Mouse (Mus musculus): ENCODE results near the gene Tnnt2. TPM values are rescaled to one million over a fixed set of nuclear protein-coding genes. Genes with fewer than 3 reads are reported as not detected.
A peak's percentile ranks its signal among the peaks of the same experiment; 100 is the strongest.

Tnnt2 gene
- polyA plus RNA-seq, 1 experiment from 2014 or later, result 3,947 TPM

DNA sequence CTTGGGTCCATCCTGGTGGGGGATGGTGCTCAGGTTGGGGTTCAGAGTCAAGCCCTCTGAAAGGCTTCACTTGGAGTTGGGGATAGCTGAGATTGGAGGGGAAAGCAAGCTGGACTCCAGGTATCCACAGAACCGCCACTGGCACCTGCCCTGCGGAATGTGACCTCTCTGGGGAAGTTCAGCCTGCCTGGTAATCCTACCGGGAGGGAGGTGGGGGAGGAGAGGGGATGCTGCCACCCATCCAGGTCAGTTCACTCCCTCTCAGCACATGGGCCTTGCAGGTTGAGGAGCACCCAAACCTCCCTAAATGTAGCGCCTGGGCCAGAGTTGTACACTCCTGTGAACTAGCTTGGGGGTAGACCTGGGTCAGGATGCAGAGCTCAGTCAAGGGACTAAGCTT, 19.9 kb downstream of the Tnnt2 start:
- Histone ChIP-seq H3K4me2 (no peak overlapping the region), H3K9ac (ENCODE audit: low read depth, low read length) (no peak overlapping the region), H3K4me1 (ENCODE audit: control insufficient read depth, insufficient read depth, low read length) (peaks cover 18% of the 10 kb centered on the region), H3K36me3 (ENCODE audit: control insufficient read depth, insufficient read depth, low read length) (peaks cover 5% of the 10 kb centered on the region; the same call in 1 of the 2 replicates), H3K4me3 (ENCODE audit: low read depth, low read length) (no peak overlapping the region), H3K27me3 (ENCODE audit: control insufficient read depth, insufficient read depth, low read length) (no peaks in the 10 kb centered on the region), H3K27ac (ENCODE audit: low read depth, low read length) (no peak overlapping the region), H3K9me3 (replicated peaks; ENCODE audit: control insufficient read depth, low read length) (no peaks in the 10 kb centered on the region)
- no peak for ATAC-seq (replicated peaks; ENCODE audit: insufficient number of reproducible peaks, low FRiP score, low TSS enrichment)
- 60% methylated on average over 4 of the region's 4 CpGs for WGBS (ENCODE audit: insufficient replicate concordance)

DNA sequence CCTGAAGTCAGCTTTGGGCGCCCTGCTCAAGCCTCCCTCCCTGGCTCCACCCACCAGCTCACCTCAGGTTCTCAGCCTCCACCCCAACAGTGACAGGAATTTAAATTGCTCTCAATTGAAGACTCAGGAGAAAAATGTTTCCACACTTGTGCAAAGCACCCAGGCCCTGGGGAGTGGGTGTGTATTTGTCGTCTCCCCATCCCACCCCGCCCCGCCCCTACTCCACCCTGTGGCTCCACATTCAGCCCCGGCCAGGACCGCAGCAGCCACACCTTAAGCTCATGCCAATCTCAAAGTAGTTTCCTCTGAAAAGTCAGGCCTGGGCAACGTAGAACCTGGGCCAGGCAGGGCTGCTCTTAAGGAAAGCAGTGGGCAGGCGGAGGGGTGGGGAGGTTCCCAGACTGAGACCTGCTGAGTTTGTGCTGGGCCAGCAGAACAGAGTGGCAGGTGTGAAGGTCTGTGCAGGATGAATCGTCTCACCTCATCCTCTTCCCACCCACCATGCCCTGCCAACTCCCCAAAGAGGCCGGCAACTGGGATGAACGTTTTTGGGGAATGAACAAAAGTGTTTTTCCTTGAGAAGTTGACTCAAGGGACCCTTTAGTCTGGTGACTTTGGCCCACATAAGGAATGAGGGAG, 21.1 kb downstream of the Tnnt2 start:
- Histone ChIP-seq H3K4me1 (ENCODE audit: control insufficient read depth, insufficient read depth, low read length) (peaks cover 18% of the 10 kb centered on the region), H3K4me2 (no peak overlapping the region), H3K27ac (ENCODE audit: low read depth, low read length) (no peak overlapping the region), H3K9me3 (replicated peaks; ENCODE audit: control insufficient read depth, low read length) (no peaks in the 10 kb centered on the region), H3K36me3 (ENCODE audit: control insufficient read depth, insufficient read depth, low read length) (no peaks in the 10 kb centered on the region; the same call in 1 of the 2 replicates), H3K27me3 (ENCODE audit: control insufficient read depth, insufficient read depth, low read length) (no peaks in the 10 kb centered on the region), H3K9ac (ENCODE audit: low read depth, low read length) (no peak overlapping the region), H3K4me3 (ENCODE audit: low read depth, low read length) (no peak overlapping the region)
- no peak for ATAC-seq (replicated peaks; ENCODE audit: insufficient number of reproducible peaks, low FRiP score, low TSS enrichment)
- WGBS (ENCODE audit: insufficient replicate concordance), result 50% methylated on average over 11 of the region's 11 CpGs

DNA sequence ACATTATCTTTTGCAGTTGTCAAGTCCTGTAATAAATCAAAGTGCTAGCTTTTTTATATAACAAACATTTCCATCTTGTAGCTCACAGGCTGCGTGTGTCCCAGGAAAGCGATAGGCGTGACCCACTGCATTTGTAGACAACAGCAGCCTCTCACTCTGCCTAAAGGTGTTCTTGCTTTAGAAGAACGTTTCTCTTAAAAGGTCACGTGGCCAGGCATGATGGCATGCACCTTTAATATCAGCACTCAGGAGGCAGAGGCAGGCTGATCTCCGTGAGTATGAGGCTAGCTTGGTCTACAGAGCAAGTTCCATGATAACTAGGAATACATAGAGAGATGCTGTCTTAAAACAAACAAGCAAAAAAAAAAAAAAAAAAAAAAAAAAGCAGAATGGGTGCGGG, 22.4 kb downstream of the Tnnt2 start:
- Histone ChIP-seq H3K36me3 (ENCODE audit: control insufficient read depth, insufficient read depth, low read length) (no peaks in the 10 kb centered on the region), H3K27me3 (ENCODE audit: control insufficient read depth, insufficient read depth, low read length) (no peaks in the 10 kb centered on the region), H3K4me3 (ENCODE audit: low read depth, low read length) (no peak overlapping the region), H3K4me2 (no peak overlapping the region), H3K9ac (ENCODE audit: low read depth, low read length) (no peak overlapping the region), H3K4me1 (ENCODE audit: control insufficient read depth, insufficient read depth, low read length) (peaks cover 11% of the 10 kb centered on the region), H3K9me3 (replicated peaks; ENCODE audit: control insufficient read depth, low read length) (no peaks in the 10 kb centered on the region), H3K27ac (ENCODE audit: low read depth, low read length) (no peak overlapping the region)
- ATAC-seq (replicated peaks; ENCODE audit: insufficient number of reproducible peaks, low FRiP score, low TSS enrichment), result no peak
- 83% methylated on average over 7 of the region's 7 CpGs for WGBS (ENCODE audit: insufficient replicate concordance)

DNA sequence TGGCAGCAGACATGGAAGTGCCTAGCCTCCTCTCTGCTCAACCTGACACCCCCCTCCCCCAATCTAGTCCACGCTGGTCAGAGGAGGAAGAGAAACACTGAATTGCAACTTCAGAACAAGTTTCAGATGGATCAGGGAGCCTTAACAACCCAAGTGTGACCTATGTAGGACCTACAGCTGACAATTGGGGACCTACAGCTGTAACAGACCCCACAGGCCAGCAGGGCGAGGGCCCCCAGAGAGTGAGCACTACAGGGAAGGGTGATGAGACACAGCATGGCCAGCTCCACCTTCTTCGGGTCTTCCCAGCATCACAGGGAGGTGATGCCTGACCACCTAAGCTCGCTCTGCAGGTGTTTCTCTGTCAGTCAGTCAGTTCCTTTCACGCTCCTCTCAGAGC, 24.9 kb downstream of the Tnnt2 start:
- H3K9me3 ChIP-seq (replicated peaks; ENCODE audit: control insufficient read depth, low read length), result no peaks in the 10 kb centered on the region
- peaks cover 4% of the 10 kb centered on the region for H3K27me3 ChIP-seq (ENCODE audit: control insufficient read depth, insufficient read depth, low read length)
- no peak overlapping the region for H3K4me2 ChIP-seq
- peaks cover 11% of the 10 kb centered on the region for H3K4me1 ChIP-seq (ENCODE audit: control insufficient read depth, insufficient read depth, low read length)
- ATAC-seq (replicated peaks; ENCODE audit: insufficient number of reproducible peaks, low FRiP score, low TSS enrichment), result no peak
- 70% methylated on average over 5 of the region's 5 CpGs for WGBS (ENCODE audit: insufficient replicate concordance)
- H3K36me3 ChIP-seq (ENCODE audit: control insufficient read depth, insufficient read depth, low read length), result no peaks in the 10 kb centered on the region
- no peak overlapping the region for H3K4me3 ChIP-seq (ENCODE audit: low read depth, low read length)
- no peak overlapping the region for H3K27ac ChIP-seq (ENCODE audit: low read depth, low read length)
- H3K9ac ChIP-seq (ENCODE audit: low read depth, low read length), result no peak overlapping the region

DNA sequence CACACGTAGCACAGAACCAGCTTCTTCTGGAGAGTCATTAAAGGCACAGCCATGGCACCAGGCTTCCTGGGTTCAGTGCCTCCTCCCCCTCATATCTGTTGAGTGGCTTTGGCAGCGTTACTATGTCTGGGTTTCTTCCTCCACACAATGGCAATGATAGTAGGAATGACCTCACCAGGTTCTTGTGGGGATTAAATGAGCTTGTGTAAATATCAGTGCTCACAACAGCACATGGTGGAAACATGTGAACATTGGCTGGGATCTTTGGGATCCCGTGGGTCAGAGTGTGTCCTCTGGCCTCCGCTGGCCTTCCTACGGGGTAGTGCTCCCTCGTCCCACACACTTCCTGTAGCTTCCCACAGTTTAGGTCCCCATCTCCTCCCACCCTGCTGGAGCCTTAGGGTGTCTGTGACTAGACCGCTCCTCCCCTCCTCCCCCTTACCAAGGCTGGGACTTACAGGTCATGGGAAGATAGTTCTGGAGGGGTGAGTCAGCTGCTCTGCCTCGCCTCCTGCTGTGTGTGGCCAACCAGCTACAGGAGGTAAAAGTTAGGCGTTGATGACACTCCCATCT, 25.9 kb downstream of the Tnnt2 start:
- ATAC-seq (replicated peaks; ENCODE audit: insufficient number of reproducible peaks, low FRiP score, low TSS enrichment), result peak; percentile 47
- Histone ChIP-seq H3K4me3 (ENCODE audit: low read depth, low read length) (no peak overlapping the region), H3K9ac (ENCODE audit: low read depth, low read length) (no peak overlapping the region), H3K27ac (ENCODE audit: low read depth, low read length) (peak overlapping the region; percentile 55), H3K4me2 (no peak overlapping the region), H3K9me3 (replicated peaks; ENCODE audit: control insufficient read depth, low read length) (no peaks in the 10 kb centered on the region), H3K36me3 (ENCODE audit: control insufficient read depth, insufficient read depth, low read length) (no peaks in the 10 kb centered on the region), H3K4me1 (ENCODE audit: control insufficient read depth, insufficient read depth, low read length) (peaks cover 11% of the 10 kb centered on the region), H3K27me3 (ENCODE audit: control insufficient read depth, insufficient read depth, low read length) (peaks cover 5% of the 10 kb centered on the region)
- WGBS (ENCODE audit: insufficient replicate concordance), result 40% methylated on average over 9 of the region's 9 CpGs

DNA sequence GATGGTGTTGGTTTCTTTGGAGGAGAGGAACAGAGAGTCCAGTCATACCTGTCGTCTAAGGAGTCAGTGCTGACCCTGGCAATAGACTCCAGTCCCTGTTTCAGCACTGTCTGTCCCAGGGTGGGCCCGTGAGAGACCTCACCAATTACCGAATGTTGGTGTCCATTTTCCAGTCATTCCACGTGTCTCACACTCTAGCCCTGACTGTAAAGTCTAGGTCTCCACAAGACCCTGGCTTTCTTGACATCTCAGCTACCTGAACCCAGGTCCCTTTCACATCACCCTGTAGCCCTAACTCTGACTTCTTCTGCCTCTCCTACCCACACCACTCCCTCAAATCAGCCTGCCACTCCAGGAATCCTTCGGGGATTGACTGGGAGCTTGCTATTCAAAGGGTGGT, 26.4 kb downstream of the Tnnt2 start:
- Histone ChIP-seq H3K4me2 (no peak overlapping the region), H3K4me1 (ENCODE audit: control insufficient read depth, insufficient read depth, low read length) (peaks cover 11% of the 10 kb centered on the region), H3K27ac (ENCODE audit: low read depth, low read length) (peak overlapping the region; percentile 55), H3K9me3 (replicated peaks; ENCODE audit: control insufficient read depth, low read length) (no peaks in the 10 kb centered on the region), H3K4me3 (ENCODE audit: low read depth, low read length) (no peak overlapping the region), H3K36me3 (ENCODE audit: control insufficient read depth, insufficient read depth, low read length) (no peaks in the 10 kb centered on the region), H3K9ac (ENCODE audit: low read depth, low read length) (no peak overlapping the region), H3K27me3 (ENCODE audit: control insufficient read depth, insufficient read depth, low read length) (peaks cover 5% of the 10 kb centered on the region)
- ATAC-seq (replicated peaks; ENCODE audit: insufficient number of reproducible peaks, low FRiP score, low TSS enrichment), result no peak
- WGBS (ENCODE audit: insufficient replicate concordance), result 73% methylated on average over 5 of the region's 5 CpGs

DNA sequence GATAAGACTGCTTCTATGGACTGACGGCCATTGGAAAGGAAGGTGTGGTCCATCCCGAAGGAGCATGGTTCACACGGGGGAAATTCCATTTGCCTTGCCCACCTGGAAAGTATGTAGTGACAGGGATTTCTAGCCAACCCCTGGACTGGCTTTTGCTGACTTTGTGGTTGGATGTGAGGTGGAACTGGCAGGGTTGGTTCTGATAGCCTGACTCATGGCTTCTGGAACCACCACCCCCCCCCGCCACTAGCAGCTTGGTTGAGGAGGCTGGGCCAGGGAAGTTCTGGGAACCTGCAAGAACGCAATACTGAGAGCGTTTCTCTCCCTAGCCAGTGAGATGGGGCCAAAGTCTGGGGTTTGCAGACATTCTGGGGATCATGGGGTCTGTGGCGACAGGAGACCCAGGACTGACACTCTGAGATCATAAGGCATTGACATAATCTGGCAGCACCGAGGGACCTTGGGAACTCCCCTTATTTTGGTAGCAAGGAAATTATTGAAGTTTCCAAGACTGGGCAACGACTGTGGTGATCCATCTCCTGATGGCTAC, 27.7 kb downstream of the Tnnt2 start:
- no peak for ATAC-seq (replicated peaks; ENCODE audit: insufficient number of reproducible peaks, low FRiP score, low TSS enrichment)
- Histone ChIP-seq H3K4me1 (ENCODE audit: control insufficient read depth, insufficient read depth, low read length) (peaks cover 11% of the 10 kb centered on the region), H3K27ac (ENCODE audit: low read depth, low read length) (no peak overlapping the region), H3K9ac (ENCODE audit: low read depth, low read length) (no peak overlapping the region), H3K27me3 (ENCODE audit: control insufficient read depth, insufficient read depth, low read length) (peaks cover 5% of the 10 kb centered on the region), H3K9me3 (replicated peaks; ENCODE audit: control insufficient read depth, low read length) (no peaks in the 10 kb centered on the region), H3K36me3 (ENCODE audit: control insufficient read depth, insufficient read depth, low read length) (no peaks in the 10 kb centered on the region), H3K4me3 (ENCODE audit: low read depth, low read length) (no peak overlapping the region), H3K4me2 (no peak overlapping the region)
- WGBS (ENCODE audit: insufficient replicate concordance), result 66% methylated on average over 9 of the region's 9 CpGs

DNA sequence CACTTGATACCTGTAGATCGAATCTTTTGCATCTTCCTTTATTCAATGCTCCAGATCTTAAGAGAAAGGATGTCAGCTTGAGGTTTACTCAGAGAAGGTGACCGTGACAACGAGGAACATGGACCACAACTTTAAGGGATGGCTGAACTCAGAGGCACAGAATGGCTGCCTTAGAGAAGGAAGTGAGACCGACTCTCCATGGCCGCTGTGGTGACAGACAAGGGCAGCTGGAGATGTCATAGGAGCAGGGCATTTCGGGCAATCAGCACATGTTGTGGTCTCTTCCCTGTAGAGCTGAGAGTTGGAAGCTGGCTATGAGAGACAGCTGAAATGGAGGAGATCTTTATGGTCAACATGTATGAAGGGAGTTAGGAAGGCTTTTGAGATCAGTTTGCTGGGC, 28.7 kb downstream of the Tnnt2 start:
- WGBS (ENCODE audit: insufficient replicate concordance), result 70% methylated on average over 6 of the region's 6 CpGs
- Histone ChIP-seq H3K4me2 (no peak overlapping the region), H3K4me3 (ENCODE audit: low read depth, low read length) (no peak overlapping the region), H3K27ac (ENCODE audit: low read depth, low read length) (no peak overlapping the region), H3K27me3 (ENCODE audit: control insufficient read depth, insufficient read depth, low read length) (peaks cover 5% of the 10 kb centered on the region), H3K4me1 (ENCODE audit: control insufficient read depth, insufficient read depth, low read length) (peaks cover 11% of the 10 kb centered on the region), H3K9ac (ENCODE audit: low read depth, low read length) (no peak overlapping the region), H3K9me3 (replicated peaks; ENCODE audit: control insufficient read depth, low read length) (no peaks in the 10 kb centered on the region), H3K36me3 (ENCODE audit: control insufficient read depth, insufficient read depth, low read length) (no peaks in the 10 kb centered on the region)
- ATAC-seq (replicated peaks; ENCODE audit: insufficient number of reproducible peaks, low FRiP score, low TSS enrichment), result no peak
